Mouse (Mus musculus) monocyte, adult 5-6 weeks (primary cell): ENCODE measurements at regions not wholly inside any gene's neighbourhood (a gene's known extent, or its start where the extent isn't known, plus 50 kb on each side); places are given as distances from the start of the nearest gene placed in this dataset.
"Not testable (repeated sequence)": the region's sequence is repeated elsewhere in the genome, so short reads cannot be mapped to it uniquely, and the experiment has no call there.

Experiments used
- ATAC-seq: fragments of 153-309, 156-312 bp; replicated peaks from 2 replicates; pipeline ENCODE4 v1.8.0; 2017; ENCODE audit warnings: mild to moderate bottlenecking; ENCODE audit not compliant: low TSS enrichment, insufficient number of reproducible peaks, severe bottlenecking, poor library complexity, low FRiP score

DNA sequence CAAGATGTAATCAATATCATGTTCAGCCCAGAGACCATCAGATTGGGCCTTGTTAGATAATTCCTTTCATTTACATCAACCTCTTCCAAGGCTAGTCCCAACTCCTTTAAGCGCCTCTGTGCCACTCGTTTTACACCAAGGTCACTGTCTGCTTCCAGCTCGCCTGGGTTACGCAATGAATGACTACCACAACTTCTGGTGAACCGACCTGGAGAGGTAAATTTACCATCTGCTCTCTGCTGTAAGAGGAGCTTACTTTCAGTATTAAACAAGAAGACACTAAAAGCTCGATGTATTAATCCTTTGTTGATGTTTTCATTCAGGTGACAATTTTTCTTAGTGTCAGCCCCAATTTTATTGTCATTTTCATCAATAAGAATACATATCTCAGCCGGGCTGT is 51.7 kb upstream of the Fam174b start:
- no peak for ATAC-seq

DNA sequence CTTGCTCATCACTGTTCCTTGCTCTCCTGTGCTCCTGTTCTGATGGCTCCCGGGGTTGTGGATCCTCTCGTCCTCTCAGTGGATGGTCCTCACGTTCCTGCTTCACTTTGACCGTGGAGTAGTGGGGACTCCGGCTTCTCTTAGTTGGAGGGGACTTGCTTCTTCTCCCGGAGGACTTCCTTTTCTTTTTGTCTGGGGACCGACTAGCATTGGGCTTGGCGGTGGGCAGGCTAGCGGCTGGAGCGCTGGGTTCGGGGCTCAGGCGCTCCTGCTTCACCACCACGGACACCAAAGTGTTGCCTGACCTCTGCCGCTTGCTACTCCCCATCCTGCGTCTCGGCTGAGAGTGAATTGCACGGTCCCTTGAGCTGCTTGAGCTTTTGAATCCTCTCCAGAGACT is 53.9 kb upstream of the Fam174b start:
- ATAC-seq = not testable (repeated sequence)

DNA sequence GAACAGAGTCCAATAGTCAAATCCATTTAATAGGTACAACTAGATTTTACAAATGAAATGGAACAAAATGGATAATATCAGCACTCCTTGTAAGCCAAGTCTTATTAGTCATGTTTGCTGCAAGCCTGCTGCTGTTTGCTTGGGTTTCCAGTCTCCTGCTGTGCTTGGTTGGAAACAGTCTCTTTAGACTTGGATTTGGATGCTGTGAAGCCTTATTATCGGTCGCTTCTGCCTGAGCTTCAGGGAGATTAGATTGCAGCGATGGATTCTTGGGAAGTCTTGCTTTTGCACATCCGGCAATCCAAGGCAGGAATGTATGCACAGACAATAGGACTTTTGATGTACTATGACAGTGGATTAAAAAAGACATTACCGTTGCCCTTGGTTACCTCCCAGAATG is 57.3 kb upstream of the Fam174b start:
- no peak for ATAC-seq

- no peak for ATAC-seq
Observed at GRCm38 (mm10) chr7:73670598-73670997, 69.5 kb upstream of the Fam174b start.

DNA sequence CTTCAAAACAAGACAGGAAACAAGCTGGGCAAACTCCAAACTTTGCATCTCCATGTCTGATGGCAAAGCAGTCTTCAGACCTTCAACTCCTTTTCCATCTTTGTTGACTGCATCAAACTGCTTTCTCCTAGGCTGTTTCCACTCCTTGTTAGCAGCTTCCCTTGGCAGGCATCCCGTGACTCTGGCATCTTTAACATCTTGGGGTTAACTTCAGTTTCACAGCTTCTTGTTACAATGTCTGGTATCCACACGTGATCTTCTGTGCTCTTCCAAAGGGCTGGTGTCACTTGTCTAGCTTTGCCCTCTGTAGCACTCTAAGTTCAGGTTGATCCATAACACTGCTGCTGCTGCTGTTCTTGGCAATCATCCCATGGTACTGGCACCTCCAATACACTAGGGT is 71.3 kb upstream of the Fam174b start:
- no peak for ATAC-seq

- no peak for ATAC-seq
Observed at GRCm38 (mm10) chr7:73666921-73667675, 73.0 kb upstream of the Fam174b start.

GRCm38 (mm10) chr7:73664962-73665361 is 75.1 kb upstream of the Fam174b start:
- ATAC-seq = no peak

DNA sequence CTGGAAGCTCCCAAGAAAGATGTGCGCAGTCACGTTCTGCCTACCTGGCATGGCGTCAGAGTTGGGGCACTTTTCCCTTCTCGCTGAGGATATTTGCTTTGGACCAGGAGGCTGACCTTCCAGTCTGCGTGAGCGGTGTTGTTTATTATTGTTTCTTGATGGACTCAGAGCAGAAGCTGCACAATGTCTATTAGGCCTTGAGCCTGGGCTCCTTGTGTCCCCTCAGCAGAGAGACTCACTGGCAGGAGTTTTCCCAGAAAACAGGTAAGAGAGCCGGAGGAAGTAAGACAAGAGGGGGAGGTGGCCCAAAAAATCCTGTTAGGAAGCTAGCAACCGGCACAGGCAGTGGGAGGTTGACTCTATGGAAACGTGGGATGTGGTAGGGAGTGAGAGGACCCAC is 77.6 kb upstream of the Fam174b start:
- ATAC-seq = no peak

DNA sequence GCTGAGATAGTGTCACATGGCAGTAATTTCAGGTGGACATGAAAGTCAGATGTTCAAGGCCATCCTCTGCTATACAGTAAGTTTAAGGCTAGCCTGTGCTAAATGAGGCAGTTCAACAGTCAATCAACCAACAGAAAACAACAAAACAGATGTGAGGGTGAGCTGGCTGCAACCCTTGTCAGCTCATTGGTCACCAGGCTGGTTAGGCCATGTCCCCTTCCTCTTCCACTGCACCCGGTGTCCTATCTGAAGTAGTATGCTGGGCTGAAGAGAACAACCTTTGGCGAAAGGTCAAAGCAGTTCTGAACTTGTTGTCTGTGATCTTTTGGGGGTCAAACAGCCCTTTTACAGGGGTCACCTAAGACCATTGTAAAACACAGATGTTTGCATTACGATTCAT is 78.2 kb upstream of the Fam174b start:
- ATAC-seq = no peak

- ATAC-seq = no peak
Observed at GRCm38 (mm10) chr7:73659551-73659950, 80.6 kb upstream of the Fam174b start.

DNA sequence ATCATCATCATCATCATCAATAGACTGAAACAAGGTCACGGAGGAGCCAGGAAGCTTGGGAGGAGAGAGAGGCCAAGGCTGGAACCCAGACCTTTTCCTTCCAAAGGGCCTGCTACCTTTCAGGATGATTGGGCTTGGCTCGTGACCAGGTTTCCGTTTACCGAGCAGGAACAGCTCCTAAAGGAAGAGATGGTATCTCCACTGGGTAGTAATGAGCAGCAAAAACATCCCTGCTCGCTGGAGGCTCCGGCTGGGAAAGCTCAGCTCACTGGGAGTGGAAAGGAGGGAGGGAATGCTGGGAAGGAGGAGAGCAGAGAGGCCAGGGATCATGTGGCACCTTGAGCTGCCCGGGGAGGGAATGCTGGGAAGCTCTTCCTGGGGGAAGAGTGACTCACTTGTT is 82.8 kb upstream of the Fam174b start:
- no peak for ATAC-seq

DNA sequence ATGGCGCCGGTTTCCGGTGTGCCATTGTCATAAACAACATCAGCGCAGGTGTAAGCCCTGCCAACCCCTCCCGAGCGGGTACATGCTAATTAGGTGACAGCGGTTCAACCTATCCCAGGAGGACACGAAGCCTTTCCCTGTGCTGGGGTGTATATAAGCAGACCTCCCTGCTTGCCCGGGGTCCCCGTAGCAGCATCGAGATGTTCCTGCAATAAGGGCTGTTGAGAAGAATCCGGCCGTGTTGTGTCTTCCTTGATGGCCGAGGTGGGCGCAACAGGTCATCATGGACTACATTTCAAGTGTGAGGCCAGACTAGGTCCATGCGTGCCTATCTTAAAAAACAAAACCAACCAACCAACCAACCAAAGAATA is 83.7 kb upstream of the Fam174b start:
- not testable (repeated sequence) for ATAC-seq

- ATAC-seq = no peak
Observed at GRCm38 (mm10) chr7:73655787-73656423, 84.2 kb upstream of the Fam174b start.

GRCm38 (mm10) chr7:73654193-73654871 is 85.8 kb upstream of the Fam174b start:
- ATAC-seq = peak; percentile 46

- no peak for ATAC-seq
Observed at GRCm38 (mm10) chr7:73650909-73651308, 89.2 kb upstream of the Fam174b start.

DNA sequence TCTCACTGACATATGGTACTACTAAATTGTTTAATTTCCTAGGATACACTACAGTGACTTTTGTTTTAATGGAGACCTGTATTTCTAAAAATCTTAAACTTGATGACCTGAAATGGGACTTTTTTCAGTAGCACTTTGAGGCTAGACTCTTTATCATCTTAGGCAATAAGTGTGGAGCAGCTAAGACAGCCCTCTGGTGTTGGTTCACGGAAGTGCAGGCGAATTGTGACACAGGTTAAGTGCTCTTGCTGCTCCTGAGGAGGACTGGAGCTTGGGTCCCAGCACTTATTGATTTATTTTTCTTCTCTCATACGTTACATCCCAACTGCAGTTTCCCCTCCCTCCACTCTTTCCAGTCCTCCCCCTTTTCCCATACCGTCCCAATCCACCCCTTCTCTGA is 92.1 kb upstream of the Fam174b start:
- ATAC-seq = peak; percentile 86

- no peak for ATAC-seq
Observed at GRCm38 (mm10) chr7:73647140-73647539, 93.0 kb upstream of the Fam174b start.

GRCm38 (mm10) chr7:73646711-73647110 is 93.4 kb upstream of the Fam174b start:
- ATAC-seq = no peak

DNA sequence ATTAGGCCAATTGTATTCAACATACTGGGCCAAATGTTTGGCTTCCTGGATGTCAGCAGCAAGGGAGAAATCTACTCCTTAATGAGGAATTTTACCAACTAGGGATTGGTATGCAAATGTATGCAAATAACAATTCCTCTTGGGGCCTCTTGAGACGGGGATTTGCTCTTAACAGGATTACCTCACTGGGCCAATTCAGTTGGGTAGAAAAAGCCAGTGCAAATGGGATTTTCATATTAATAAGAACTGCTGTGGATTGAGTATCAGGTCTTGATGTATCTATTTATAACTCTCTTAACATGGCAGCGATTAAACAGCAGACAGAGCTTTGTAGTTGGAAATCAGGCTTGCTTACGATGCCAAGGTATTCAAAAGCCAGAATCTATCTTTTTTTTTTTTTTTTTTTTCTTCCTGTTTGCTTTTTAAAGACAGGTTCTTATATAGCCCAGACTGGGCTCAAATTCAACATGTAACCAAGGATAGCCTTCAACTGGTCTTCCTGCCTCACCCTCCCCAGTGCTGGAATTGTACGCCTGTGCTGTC is 95.7 kb upstream of the Fam174b start:
- no peak for ATAC-seq

- no peak for ATAC-seq
Observed at GRCm38 (mm10) chr7:73643993-73644335, 96.1 kb upstream of the Fam174b start.
